Mouse (Mus musculus) olfactory bulb, adult 2 months (tissue): ENCODE measurements around the gene Rnps1.

Source experiments
- CTCF ChIP-seq: fragments of 200-500 bp; IDR thresholded peaks from 2 replicates; pipeline ENCODE4 v1.5.1; 2012; ENCODE audit warnings: low read depth, mild to moderate bottlenecking, low read length, moderate library complexity; ENCODE audit not compliant: insufficient read depth
- POLR2A ChIP-seq: fragments of 200-500 bp; IDR thresholded peaks from 2 replicates; pipeline ENCODE4 v1.6.1; 2012; ENCODE audit warnings: mild to moderate bottlenecking, low read depth, low read length, moderate library complexity; ENCODE audit not compliant: insufficient read depth

DNA sequence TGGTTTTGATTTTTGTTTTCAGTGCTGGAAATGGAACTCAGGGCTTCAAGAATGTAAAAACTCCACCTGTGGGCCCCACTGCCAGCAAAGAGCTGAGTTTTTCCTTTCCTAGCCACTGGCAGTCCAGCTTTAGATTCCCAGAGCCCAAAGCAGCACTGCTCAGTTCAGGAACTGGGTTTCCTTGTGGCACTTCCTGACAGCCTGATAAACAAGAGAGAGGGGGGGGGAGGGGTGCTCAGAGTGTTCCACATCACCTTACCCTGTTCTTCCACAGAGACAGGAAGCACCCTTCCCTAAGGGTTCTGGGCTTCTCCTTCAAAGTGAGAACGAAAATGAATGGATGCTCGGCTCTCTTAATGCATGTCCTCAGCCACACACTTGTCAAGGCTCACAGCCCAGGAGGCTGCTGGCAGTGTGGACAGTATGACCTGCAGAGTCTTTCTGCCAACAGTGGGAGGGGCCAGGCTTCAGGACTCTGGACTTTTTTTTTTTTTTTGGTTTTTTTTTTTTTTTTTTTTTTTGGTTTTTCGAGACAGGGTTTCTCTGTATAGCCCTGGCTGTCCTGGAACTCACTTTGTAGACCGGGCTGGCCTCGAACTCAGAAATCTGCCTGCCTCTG lies 39.2 kb upstream of the Rnps1 start:
- TF ChIP-seq CTCF: no peak
- no peak for TF ChIP-seq POLR2A
